Mouse (Mus musculus) C2C12 (cell line): ENCODE measurements around the gene Wdr90. TPM values are rescaled to one million over a fixed set of nuclear protein-coding genes. Genes with fewer than 3 reads are reported as not detected.

Experiments
- H3K27me3 ChIP-seq: one replicate; pipeline ENCODE4 v1.6.1; 2011; ENCODE audit not compliant: control insufficient read depth, insufficient read depth, insufficient read length
- H3K36me3 ChIP-seq: one replicate; pipeline ENCODE4 v1.6.1; 2011; ENCODE audit not compliant: control insufficient read depth, insufficient read depth
- H3K4me3 ChIP-seq: one replicate; pipeline ENCODE4 v1.5.1; 2011; ENCODE audit warnings: mild to moderate bottlenecking, control low read depth; ENCODE audit not compliant: poor library complexity, insufficient read depth, severe bottlenecking
- H3K79me2 ChIP-seq: one replicate; pipeline ENCODE4 v1.6.1; 2011; ENCODE audit not compliant: control insufficient read depth, insufficient read depth
- H3K79me3 ChIP-seq: one replicate; pipeline ENCODE4 v1.6.1; 2011; ENCODE audit warnings: low read depth, control low read depth
- H3ac ChIP-seq: one replicate; pipeline ENCODE3; 2011; ENCODE audit warnings: low read depth; ENCODE audit not compliant: control insufficient read depth, insufficient read length
- CEBPB ChIP-seq: IDR thresholded peaks from one replicate; pipeline ENCODE4 v1.6.1; 2011; ENCODE audit warnings: low read depth, mild to moderate bottlenecking, control low read depth, moderate library complexity
- CTCF ChIP-seq: IDR thresholded peaks from one replicate; pipeline ENCODE4 v1.5.1; 2011; ENCODE audit not compliant: control insufficient read depth, insufficient read depth, insufficient read length
- FOSL1 ChIP-seq: IDR thresholded peaks from one replicate; pipeline ENCODE4 v1.8.0; 2011; ENCODE audit warnings: mild to moderate bottlenecking, low read length; ENCODE audit not compliant: poor library complexity, insufficient read depth, severe bottlenecking
- MAX ChIP-seq: IDR thresholded peaks from one replicate; pipeline ENCODE4 v1.6.1; 2011; ENCODE audit warnings: mild to moderate bottlenecking, control low read depth
- MYOD1 ChIP-seq: IDR thresholded peaks from one replicate; pipeline ENCODE4 v1.6.1; 2011; ENCODE audit warnings: low read depth; ENCODE audit not compliant: control insufficient read depth, insufficient read length
- MYOG ChIP-seq: IDR thresholded peaks from one replicate; pipeline ENCODE4 v1.6.1; 2011; ENCODE audit not compliant: control insufficient read depth, insufficient read length; ENCODE audit errors: extremely low read depth
- USF1 ChIP-seq: IDR thresholded peaks from one replicate; pipeline ENCODE4 v1.6.1; 2011; ENCODE audit warnings: low read depth, mild to moderate bottlenecking, control low read depth, moderate library complexity
- polyA plus RNA-seq: library from polyadenylated mRNA; unstranded; fragments of >200 nt; fragmentation: generic; extraction: Trizol; gene quantifications from one replicate; pipeline ENCODE4 v1.2.1, GENCODE M21; 2012; ENCODE audit warnings: missing spikeins

Wdr90 gene
- polyA plus RNA-seq, 1 experiment, result 16.7 TPM

DNA sequence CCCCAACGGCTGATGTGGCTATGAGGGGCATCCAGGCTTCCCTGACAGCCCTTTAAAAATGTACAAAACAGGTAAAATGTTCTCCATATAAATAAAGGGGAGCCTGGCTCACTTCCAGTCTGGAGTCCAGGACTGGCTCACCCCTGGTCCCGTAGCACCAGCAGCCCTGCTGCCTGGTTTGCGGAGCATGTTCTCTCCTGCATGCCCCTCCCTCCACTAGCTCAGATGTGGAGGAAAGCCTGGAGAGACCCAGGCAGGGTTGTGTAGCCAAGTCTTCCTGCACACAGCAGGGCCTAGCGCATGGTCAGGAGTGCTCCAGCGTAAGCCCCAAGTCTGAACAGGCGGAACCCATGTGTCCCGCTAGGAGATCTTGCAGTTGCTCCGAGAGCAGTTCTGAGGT, 22.0 kb upstream of the Wdr90 start:
- TF ChIP-seq MAX (no peak), FOSL1 (no peak), MYOD1 (no peak), USF1 (no peak), MYOG (no peak), CEBPB (no peak), CTCF (no peak)
- H3K79me2 ChIP-seq, result no peaks in the 10 kb centered on the region
- H3K4me3 ChIP-seq, result no peak overlapping the region
- H3K27me3 ChIP-seq, result no peaks in the 10 kb centered on the region
- H3K79me3 ChIP-seq, result no peaks in the 10 kb centered on the region
- no peak overlapping the region for H3ac ChIP-seq
- peaks cover 16% of the 10 kb centered on the region for H3K36me3 ChIP-seq

DNA sequence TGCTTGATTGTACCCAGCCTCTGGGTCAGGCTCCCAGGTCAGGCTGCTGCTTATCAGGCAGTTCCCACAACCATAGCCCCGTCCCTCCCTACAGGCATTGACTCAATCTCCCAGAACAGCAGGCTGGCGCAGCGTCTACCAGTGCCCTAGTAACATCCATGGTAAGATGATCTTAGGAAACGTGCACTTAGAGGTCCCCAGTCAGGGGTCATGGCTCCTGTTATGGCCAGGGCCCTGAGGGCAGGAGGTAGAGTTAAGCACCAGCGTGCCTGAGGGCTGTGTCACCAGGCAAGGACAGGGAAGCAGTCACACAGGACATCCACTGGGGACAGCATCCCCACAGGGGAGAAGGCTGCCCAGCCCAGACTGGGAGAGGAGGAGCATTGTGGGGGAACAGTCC, 21.0 kb upstream of the Wdr90 start:
- Histone ChIP-seq H3K4me3 (no peak overlapping the region), H3K79me2 (no peaks in the 10 kb centered on the region), H3ac (no peak overlapping the region), H3K27me3 (no peaks in the 10 kb centered on the region), H3K79me3 (no peaks in the 10 kb centered on the region), H3K36me3 (peaks cover 17% of the 10 kb centered on the region)
- no peak for TF ChIP-seq CTCF
- TF ChIP-seq USF1, result no peak
- no peak for TF ChIP-seq MYOG
- no peak for TF ChIP-seq MYOD1
- TF ChIP-seq FOSL1, result no peak
- no peak for TF ChIP-seq MAX
- TF ChIP-seq CEBPB, result no peak

DNA sequence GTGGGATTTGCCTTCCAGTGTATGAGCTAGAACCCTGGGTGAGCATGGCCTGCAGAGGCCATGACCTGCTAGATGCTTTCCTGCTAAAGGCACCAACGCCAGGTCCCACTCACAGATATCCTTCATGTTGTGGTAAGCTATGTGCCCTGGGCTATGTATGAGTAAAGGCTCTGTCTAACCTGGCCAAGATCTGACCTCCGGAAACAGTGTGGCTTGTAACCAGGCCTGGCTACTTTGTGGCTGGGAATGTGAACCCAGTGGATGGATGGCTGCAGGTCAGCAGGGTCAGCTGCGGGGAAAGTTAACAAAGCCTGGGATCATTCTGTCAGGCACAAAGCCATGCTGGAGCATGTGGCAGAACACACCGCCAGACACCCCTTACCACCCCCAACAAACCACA, 20.4 kb upstream of the Wdr90 start:
- Histone ChIP-seq H3K4me3 (no peak overlapping the region), H3K36me3 (peaks cover 17% of the 10 kb centered on the region), H3ac (no peak overlapping the region), H3K79me3 (no peaks in the 10 kb centered on the region), H3K27me3 (no peaks in the 10 kb centered on the region), H3K79me2 (peaks cover under 1% of the 10 kb centered on the region)
- TF ChIP-seq FOSL1, result no peak
- no peak for TF ChIP-seq MAX
- TF ChIP-seq CEBPB, result no peak
- no peak for TF ChIP-seq CTCF
- no peak for TF ChIP-seq MYOD1
- TF ChIP-seq MYOG, result no peak
- TF ChIP-seq USF1, result no peak

DNA sequence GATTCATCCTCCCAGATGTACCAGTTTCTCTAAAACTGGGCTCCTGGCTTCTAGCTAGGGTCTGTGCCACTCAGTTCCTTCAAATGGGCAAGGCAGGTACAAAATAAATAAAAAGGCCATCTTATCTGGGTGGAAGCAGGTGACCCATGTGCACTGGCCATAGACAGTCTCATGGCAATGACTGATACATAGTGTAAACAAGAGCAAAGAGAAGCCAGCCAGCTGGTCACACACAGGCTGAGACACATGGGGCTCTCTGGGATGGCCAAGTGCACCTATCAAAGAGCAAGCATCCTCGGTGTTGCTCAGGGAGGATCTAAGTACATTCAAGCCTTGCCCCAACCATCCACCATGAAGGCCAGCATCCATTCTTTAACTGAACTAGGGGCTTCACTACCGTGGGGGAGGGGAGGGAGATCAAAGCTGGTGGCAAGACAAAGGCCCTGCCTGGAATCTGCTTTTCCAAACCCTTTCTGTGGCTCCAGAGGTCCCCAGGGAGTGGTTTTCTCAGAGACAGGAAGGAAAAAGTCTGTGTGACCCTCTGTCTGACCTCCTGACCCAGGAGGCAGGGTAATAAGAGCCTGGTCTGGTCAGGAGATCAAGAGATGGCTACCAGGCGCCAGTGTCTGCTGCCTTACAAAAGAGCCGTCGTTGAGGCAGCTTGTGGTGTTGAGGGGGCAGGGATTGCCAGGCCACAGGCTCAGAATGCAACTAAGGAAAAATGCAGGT, 19.8 kb upstream of the Wdr90 start:
- TF ChIP-seq MYOG, result no peak
- no peak for TF ChIP-seq FOSL1
- no peak for TF ChIP-seq MAX
- TF ChIP-seq MYOD1, result no peak
- no peak for TF ChIP-seq CTCF
- no peak for TF ChIP-seq USF1
- no peak for TF ChIP-seq CEBPB
- Histone ChIP-seq H3K4me3 (no peak overlapping the region), H3K79me3 (no peaks in the 10 kb centered on the region), H3K27me3 (no peaks in the 10 kb centered on the region), H3ac (no peak overlapping the region), H3K79me2 (peaks cover 6% of the 10 kb centered on the region), H3K36me3 (peaks cover 17% of the 10 kb centered on the region)

DNA sequence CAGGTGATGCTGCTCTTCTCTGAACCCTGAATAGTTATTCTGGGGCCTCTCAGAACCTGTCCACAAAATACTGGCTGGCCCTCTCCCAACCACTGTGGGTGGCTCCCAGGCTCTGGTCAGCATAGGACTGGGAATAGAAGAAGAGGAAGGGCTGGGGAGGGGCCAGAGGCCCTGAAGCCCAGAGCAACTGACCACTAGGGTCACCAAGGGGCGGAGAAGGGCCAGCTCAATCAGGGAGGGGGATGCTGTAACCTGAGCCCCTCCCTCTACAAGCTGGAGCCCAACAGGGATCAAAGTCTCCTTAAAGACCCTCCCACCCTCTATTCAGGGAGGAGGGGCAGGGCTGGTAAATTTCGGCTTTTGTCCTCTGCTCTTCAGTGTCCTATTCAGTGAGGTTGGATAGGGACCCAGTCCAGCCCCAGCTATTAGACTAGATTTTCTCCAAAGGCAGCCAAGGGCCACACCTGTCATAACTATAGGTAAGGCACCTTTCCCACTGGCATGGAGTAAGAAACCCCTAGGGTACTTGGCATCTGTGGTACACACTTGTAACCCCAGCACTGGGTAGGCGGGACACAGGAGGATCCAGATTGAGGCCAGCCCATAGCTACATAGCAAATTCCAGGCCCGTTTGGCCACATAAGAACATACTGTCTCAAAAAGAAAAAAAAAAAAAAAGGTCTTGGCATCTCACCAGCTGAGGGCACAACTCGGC, 19.1 kb upstream of the Wdr90 start, which contains the start of gene Wfikkn1:
Gene Wfikkn1, minus strand, starts transcription at position 663 of the 715 bp plus-strand sequence.
- H3ac ChIP-seq, result no peak within 1 kb of the TSS
- no peak within 1 kb of the TSS for H3K4me3 ChIP-seq
- H3K27me3 ChIP-seq, result no peaks in the 10 kb centered on the region
- no peaks in the 10 kb centered on the region for H3K79me3 ChIP-seq
- H3K36me3 ChIP-seq, result peaks cover 17% of the 10 kb centered on the region
- TF ChIP-seq FOSL1 (no peak), MYOD1 (no peak)
- peaks cover 8% of the 10 kb centered on the region for H3K79me2 ChIP-seq

DNA sequence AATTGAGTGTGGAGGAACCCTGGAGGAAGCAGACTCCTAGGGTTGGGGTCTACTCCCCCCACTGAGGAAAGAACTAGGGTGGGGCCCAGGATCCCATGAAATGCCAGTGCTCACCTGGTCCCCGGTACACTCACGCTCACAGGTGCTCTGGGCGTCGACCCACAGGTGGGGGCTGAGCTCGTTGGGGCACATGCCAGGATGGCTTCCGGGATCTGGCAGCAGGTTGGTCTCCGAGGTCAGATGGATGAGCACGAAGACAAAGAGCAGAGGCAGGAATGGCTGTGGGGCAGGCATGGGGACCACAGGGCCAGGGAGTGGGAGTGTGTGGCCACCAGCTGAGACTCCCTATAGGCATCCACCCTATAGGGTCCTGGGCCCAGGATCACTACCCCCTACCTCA, 18.4 kb upstream of the Wdr90 start:
- H3K36me3 ChIP-seq, result peaks cover 17% of the 10 kb centered on the region

More for the DNA sequence above, 18.4 kb upstream of the Wdr90 start:
- Histone ChIP-seq H3K79me2 (peaks cover 8% of the 10 kb centered on the region), H3ac (no peak overlapping the region), H3K4me3 (no peak overlapping the region), H3K79me3 (no peaks in the 10 kb centered on the region), H3K27me3 (no peaks in the 10 kb centered on the region)
- TF ChIP-seq MAX, result no peak
- TF ChIP-seq MYOG, result no peak
- TF ChIP-seq CEBPB, result no peak
- no peak for TF ChIP-seq USF1
- no peak for TF ChIP-seq FOSL1
- no peak for TF ChIP-seq MYOD1
- TF ChIP-seq CTCF, result no peak
